Mouse (Mus musculus) frontal cortex, postnatal 14 days (tissue): ENCODE results near the gene Snx20.
"Not testable (repeated sequence)": the region's sequence is repeated elsewhere in the genome, so short reads cannot be mapped to it uniquely, and the experiment has no call there.

Experiments used
- DNase-seq, 2 experiments: peaks; one replicate each; pipeline ENCODE4 v3.0.0; 2022; ENCODE audit warnings: low spot score in 2 of 2

Snx20 gene

DNA sequence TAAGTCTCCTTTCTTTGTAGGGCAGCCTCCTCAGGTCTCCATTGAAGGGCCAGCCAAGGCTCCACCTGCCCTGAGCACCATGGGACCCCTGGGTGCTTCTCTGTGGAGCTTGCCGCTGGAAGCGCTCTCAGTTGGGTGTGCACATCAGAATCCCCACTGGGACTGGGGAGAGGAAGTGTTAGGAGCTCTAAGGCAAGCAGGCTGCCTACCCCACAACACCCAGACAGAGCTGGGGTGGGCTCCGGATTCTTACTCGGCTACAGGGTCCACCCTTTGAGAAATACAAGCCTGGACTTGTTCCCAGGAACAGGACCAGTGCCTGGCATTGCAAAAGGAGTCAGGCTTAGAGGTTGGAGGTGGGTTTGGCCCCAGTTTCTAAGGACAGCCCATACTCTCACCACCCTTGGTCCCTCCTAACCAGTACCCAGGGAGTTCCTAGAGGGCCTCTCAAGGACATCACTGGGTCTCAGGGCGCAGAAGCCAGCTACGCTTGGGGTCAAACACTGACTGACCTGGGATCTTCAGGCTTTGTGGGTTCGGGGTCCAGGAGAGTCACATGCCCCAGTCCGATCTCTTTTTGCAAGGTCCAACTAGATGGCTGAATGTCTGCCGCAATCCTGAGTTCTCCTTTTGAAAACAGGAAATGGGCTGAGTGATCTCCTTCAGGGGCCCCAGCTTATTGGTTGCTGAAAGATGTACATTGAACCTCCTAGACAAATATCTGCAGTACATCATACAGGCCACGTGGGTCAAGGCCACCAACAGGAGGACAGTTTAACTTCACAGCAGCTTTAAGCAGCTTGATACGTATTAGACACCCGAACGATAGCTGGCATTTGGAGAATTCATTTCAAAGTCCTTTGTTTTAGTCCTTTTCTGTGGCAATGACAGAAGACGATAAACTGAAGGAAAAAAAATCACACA, at the start of gene Snx20:
TSS of gene Snx20 (minus strand) at position 655 of the 924 bp plus-strand sequence.
- DNase-seq: no peak

DNA sequence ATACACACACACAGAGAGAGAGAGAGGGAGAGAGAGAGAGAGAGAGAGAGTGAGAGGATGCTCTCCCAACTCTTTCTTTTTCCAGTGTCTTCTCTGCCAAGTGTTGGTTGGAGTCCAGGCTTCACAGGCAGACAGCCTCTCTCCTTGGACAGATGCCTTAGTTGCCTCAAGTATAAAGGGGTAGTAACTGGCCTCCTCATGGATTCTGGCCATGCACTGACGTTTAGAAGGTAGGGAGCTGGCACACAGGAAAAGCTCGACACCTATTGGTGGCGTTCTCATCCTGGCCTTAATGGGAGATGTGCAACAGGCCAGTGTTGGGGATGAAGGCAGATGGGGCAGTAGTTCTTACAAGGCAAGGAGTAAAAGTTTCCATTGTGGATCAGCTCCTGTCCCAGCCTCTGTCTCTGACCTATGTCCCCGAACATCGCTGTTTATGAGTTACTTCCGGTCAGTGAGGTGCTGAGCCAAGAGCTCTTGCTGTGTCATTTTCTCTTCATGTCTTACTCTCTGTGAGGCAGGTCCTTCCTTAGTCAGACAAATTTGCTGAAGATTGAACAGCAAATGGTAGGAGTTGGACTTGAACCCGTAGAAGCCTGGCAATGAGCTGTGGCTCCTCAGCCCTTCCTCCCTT, 47.8 kb upstream of the Snx20 start:
- peak in 1 of 2 experiments; percentile 3 for DNase-seq

DNA sequence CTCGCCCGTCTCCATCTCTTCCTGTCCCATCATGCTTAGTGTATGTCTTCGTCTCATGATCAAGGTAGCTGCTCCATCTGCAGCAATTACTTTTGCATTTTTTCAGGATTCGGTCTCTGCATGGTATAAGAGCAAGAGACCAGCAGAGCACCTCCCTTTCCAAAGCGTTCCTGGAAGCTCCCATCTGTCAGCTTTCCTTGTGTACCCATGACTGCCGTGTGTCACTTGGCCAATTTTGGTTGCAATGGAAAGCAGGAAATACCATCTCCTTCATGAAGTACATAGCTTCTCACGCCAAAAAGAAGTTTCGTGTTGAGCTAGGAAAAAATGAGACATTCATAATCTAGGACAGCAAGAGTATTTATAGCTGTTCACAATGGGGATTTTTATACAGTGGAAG, 45.1 kb upstream of the Snx20 start:
- DNase-seq: peak in 1 of 2 experiments; percentile 6

DNA sequence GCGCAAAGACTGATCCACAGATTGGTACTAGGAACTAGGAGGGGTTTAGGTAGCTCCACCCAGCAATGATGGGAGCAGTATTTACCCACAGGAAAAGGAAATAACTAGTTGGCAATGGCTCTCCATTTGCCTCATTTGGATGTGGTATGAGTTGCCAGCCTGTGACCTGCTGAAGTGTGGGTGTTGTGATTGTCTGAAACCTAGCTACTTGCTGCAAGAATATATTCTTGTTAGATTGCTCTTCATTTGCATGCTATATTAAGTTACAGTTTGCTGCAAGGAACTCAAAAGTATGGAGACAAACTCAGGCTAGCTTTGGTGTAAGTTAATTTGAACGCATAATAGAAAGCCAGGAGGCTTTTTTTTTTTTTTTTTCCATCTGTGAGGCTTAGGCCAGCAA, 44.6 kb upstream of the Snx20 start:
- peak in 1 of 2 experiments; percentile 11 for DNase-seq

GRCm38 (mm10) chr8:88677071-88677470, 41.1 kb upstream of the Snx20 start:
- DNase-seq: peak in 1 of 2 experiments; percentile 2

DNA sequence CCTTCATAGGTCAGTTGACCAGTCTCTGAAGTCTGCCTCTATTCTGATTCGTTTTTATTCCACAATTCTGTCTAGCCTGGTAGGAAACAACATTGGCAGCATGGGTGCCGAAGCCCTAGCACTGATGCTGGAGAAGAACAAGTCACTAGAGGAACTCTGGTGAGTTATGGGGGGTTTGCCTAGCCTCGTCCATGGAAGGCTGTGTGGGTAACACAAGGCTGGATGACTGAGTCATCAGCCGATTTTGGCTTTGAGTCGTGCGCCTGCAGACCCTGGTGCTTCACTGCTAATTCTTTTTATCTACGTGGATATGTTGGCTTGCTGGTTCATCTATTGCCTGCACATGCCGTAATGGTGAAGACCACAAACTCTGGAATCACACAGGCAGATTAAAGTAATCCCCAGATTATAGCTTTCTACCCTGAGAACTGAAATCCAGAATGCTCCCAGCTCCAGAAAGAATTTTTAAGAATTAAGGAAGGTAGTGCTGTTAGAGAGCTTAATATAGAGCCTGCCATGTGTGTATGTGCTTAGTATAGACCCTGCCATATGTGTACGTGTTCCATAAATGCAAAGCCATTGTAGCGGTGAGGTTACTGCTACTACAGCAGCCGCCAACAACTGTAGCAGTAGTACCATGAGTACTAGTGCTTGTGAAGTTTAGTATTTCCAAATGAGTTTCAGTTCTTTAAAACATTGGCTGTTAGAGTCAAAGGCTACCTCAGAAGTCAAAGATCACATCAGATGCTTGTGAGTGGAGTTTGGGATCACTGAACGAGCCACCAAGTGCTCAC, 39.6 kb upstream of the Snx20 start:
- DNase-seq: no peak

DNA sequence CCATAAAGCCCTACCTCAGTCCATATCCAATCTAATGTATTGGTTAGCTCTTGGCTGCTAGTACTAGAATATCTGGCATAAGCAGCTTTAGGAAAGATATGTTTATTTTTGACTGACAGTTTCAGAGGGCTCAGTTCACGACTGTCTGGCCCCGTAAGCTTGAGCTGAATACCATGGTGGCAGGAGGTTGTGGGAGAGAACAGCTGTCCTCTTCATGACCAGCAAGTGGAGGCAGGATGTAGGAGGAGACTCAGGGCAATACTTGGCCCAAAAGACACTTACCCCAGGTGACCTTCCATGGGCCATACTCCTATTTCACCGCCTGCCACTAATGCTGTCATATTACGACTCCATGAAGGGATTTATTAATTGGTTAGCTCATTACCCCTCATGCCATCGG, 37.9 kb upstream of the Snx20 start:
- no peak for DNase-seq

GRCm38 (mm10) chr8:88671575-88671974, 35.6 kb upstream of the Snx20 start:
- no peak for DNase-seq

GRCm38 (mm10) chr8:88670782-88671181, 34.9 kb upstream of the Snx20 start:
- DNase-seq: no peak

GRCm38 (mm10) chr8:88668400-88669086, 32.6 kb upstream of the Snx20 start:
- DNase-seq: peak; percentile 37 to 68

DNA sequence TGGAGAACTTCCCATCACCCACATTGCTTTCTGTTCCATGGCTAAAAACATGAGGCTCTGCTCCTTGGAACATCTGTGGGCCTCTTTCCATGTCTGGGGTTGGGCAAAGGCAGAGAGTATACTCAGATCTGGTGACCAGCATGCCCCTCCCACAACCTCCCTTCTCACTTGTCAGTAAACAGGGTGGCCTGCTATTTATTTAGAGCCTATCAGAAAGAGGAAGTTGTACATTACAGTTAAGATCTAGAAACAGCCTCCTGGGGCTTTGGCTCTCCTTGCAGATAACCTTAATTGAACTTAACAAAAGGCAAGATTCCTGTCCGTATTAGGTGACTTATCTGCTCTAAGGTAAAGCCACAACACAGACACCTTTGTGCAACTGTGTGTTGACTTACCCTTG, 30.5 kb upstream of the Snx20 start:
- DNase-seq: no peak

DNA sequence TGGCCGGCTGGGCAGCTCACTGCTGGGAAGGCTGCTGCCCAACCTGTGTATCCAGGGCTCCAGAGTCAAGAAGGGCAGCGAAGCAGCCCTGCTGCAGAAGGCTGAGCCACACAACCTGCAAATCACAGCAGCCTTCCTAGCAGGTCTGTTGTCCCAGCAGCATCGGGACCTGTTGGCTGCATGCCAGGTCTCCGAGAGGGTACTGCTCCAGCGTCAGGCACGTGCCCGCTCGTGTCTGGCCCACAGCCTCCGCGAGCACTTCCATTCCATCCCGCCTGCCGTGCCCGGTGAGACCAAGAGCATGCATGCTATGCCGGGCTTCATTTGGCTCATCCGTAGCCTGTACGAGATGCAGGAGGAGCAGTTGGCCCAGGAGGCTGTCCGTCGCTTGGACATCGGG, 29.0 kb upstream of the Snx20 start:
- DNase-seq: no peak

GRCm38 (mm10) chr8:88664121-88664520, 28.2 kb upstream of the Snx20 start:
- DNase-seq: no peak

- DNase-seq: no peak
Measured at GRCm38 (mm10) chr8:88662401-88662821, 26.5 kb upstream of the Snx20 start.

DNA sequence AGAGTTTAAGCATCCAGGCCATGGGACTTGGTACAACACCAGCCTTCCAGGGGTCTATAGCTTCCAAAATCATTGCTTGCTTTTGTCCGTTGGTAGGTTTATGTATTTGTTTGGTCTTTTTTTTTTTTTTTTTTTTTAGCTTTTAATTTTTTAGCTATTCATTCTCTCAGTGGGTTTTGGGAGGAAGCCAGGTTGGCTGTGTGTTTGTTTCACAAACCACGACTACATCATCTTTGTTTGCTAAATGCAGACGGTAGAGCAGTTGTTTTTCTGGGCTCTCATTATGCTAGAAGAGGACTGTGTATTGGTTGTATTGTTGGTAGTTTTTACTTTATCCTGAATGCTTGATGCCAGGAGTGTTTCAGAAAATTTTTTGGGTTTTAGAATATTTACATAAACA, 23.9 kb upstream of the Snx20 start:
- no peak for DNase-seq

DNA sequence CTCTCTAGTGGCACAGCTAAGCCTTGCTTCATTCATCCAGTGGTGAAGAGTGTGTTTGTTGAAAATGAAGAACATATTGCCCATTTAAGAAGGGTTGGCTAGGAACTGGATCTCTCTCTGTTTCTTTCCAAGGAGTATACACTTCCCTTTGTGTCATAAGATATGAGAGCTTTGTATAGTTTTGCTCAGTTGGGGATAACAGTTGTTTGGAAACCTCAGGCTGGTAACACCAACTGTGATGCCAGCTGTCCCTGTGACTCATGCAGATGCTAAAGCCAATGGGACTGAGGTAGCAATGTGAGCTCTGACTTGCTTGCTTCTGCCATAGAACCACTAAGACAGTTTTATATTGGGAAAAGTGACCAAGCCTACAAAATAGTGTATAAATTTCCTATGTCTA, 19.4 kb upstream of the Snx20 start:
- DNase-seq: no peak

DNA sequence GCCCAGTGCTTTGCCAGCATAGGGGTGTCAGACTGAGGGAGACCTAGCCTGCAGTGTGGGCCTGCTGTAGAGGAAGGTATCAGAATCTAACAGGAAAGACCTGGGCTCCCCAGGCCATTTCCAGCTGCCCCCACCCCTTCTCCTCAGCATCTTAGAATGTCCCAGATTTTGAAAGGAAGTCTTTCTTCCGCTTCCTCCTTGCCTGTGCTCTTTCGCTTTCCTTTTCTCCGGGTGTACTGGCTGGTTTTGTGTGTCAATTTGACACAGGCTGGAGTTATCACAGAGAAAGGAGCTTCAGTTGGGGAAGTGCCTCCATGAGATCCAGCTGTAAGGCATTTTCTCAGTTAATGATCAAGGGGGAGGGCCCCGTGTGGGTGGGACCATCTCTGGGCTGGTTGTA, 15.2 kb upstream of the Snx20 start:
- DNase-seq: not testable (repeated sequence)

GRCm38 (mm10) chr8:88650016-88650708, 14.2 kb upstream of the Snx20 start:
- no peak for DNase-seq

DNA sequence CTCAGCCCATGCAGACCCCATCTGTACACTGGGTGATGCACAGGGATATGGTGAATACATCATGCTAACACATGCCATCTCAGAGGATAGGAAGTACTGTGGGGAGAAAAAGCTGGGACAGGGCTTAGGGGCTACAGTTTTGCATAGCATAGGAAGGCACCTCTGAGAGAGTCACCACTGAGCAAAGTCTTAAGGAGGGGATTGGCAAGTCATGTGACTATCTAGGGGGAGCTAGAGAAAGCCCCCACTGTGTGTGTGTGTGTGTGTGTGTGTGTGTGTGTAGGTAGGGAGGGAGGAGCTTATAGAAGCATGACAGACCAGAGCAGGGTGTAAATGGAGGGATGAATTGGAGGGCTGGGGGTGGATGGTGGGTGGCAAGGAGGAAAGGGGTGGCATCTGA, 12.4 kb upstream of the Snx20 start:
- DNase-seq: no peak

- DNase-seq: no peak
Measured at GRCm38 (mm10) chr8:88646837-88647778, 11.2 kb upstream of the Snx20 start, which contains the start of gene Nod2. Nod2 (plus strand) TSS chr8:88647315.
